ENCODE assay signal across 33 mouse cellular contexts in genomic region chr1:30867786-30868185, GRCm38 (mm10).
"Had no signal": no experiment of that assay in that cellular context is flagged by ENCODE, and none has a peak within 500 bp of the region (broad histone marks: within the 10 kb centered on the region; RNA-seq: fewer than 3 reads in every experiment).

No protein-coding gene starts in this region.

- H3K27ac ChIP-seq: limb, embryonic 10.5 days; limb, embryonic 12.5 days; limb, embryonic 13.5 days; limb, embryonic 15.5 days; liver, embryonic 12.5 days; liver, embryonic 13.5 days; liver, embryonic 14.5 days; liver, embryonic 15.5 days; lung, embryonic 15.5 days; macrophage; midbrain, embryonic 10.5 days; midbrain, embryonic 12.5 days; midbrain, embryonic 13.5 days; midbrain, embryonic 15.5 days; neural tube, embryonic 12.5 days; neural tube, embryonic 13.5 days had no signal

- H3K9me3 ChIP-seq: limb, embryonic 10.5 days; limb, embryonic 12.5 days; limb, embryonic 13.5 days; limb, embryonic 15.5 days; liver, embryonic 12.5 days; liver, embryonic 13.5 days; liver, embryonic 15.5 days; lung, embryonic 15.5 days; megakaryocyte, embryonic 14.5 days; midbrain, embryonic 12.5 days; midbrain, embryonic 13.5 days; midbrain, embryonic 15.5 days; neural tube, embryonic 12.5 days; neural tube, embryonic 13.5 days had no signal

- ATAC-seq: liver, embryonic 12.5 days; liver, postnatal 0 days; lung, postnatal 0 days; midbrain, embryonic 13.5 days; midbrain, embryonic 15.5 days; midbrain, embryonic 16.5 days had no signal

- H3K4me2 ChIP-seq: limb, embryonic 12.5 days; limb, embryonic 13.5 days; limb, embryonic 15.5 days; liver, embryonic 11.5 days; liver, embryonic 12.5 days; liver, embryonic 13.5 days; liver, embryonic 15.5 days; lung, embryonic 14.5 days; lung, embryonic 15.5 days; midbrain, embryonic 11.5 days; midbrain, embryonic 12.5 days; midbrain, embryonic 13.5 days; midbrain, embryonic 15.5 days; neural tube, embryonic 12.5 days; neural tube, embryonic 13.5 days had no signal

- H3K4me3 ChIP-seq: limb, embryonic 10.5 days; limb, embryonic 12.5 days; limb, embryonic 13.5 days; limb, embryonic 15.5 days; liver, embryonic 12.5 days; liver, embryonic 13.5 days; liver, embryonic 15.5 days; lung, embryonic 15.5 days; megakaryocyte, embryonic 14.5 days; midbrain, embryonic 10.5 days; midbrain, embryonic 12.5 days; midbrain, embryonic 13.5 days; midbrain, embryonic 15.5 days; myocyte; neural tube, embryonic 12.5 days; neural tube, embryonic 13.5 days had no signal

- H3K9ac ChIP-seq: limb, embryonic 12.5 days; limb, embryonic 13.5 days; limb, embryonic 15.5 days; liver, embryonic 12.5 days; liver, embryonic 13.5 days; liver, embryonic 14.5 days; liver, embryonic 15.5 days; liver, postnatal 0 days; lung, embryonic 14.5 days; lung, embryonic 15.5 days; midbrain, embryonic 12.5 days; midbrain, embryonic 13.5 days; midbrain, embryonic 15.5 days; neural tube, embryonic 12.5 days; neural tube, embryonic 13.5 days had no signal

- H3K36me3 ChIP-seq: limb, embryonic 12.5 days; limb, embryonic 13.5 days; limb, embryonic 15.5 days; liver, embryonic 13.5 days; liver, embryonic 15.5 days; lung, embryonic 15.5 days; midbrain, embryonic 12.5 days; midbrain, embryonic 13.5 days; midbrain, embryonic 15.5 days; neural tube, embryonic 12.5 days; neural tube, embryonic 13.5 days had no signal

- DNase-seq: left cerebral cortex, postnatal 4 days; liver; liver, embryonic 13.5 days; liver, postnatal 0 days; lung, adult 18-20 months; lung, adult 2 months; lung, embryonic 14.5 days; lung, postnatal 10 days; lung, postnatal 14 days; lung, postnatal 36 days; lung, postnatal 4 days; midbrain, embryonic 14.5 days had no signal

- H3K27me3 ChIP-seq: limb, embryonic 12.5 days; limb, embryonic 13.5 days; limb, embryonic 15.5 days; liver, embryonic 12.5 days; liver, embryonic 13.5 days; liver, embryonic 15.5 days; lung, embryonic 15.5 days; megakaryocyte, embryonic 14.5 days; midbrain, embryonic 12.5 days; midbrain, embryonic 13.5 days; midbrain, embryonic 15.5 days; neural tube, embryonic 12.5 days; neural tube, embryonic 13.5 days had no signal
